Mouse (Mus musculus) G1E (cell line): ENCODE results near the gene Lin28b. TPM values are rescaled to one million over a fixed set of nuclear protein-coding genes. Genes with fewer than 3 reads are reported as not detected.
"Not testable (repeated sequence)": the region's sequence is repeated elsewhere in the genome, so short reads cannot be mapped to it uniquely, and the experiment has no call there.

Source experiments
- ATAC-seq: 2 replicates; pipeline ENCODE4 v1.8.0; 2016; ENCODE audit warnings: mild to moderate bottlenecking; ENCODE audit not compliant: insufficient number of reproducible peaks, poor library complexity, low FRiP score, severe bottlenecking; ENCODE audit errors: extremely low read depth
- DNase-seq: peaks from one replicate; pipeline ENCODE4 v3.0.0; 2012; ENCODE audit warnings: low spot score
- H3K27me3 ChIP-seq: 2 replicates; pipeline ENCODE4 v1.6.1; 2012; ENCODE audit warnings: mild to moderate bottlenecking, low read length, inconsistent platforms; ENCODE audit not compliant: insufficient read depth
- H3K36me3 ChIP-seq: replicated peaks from 2 replicates; pipeline ENCODE3; 2012; ENCODE audit warnings: mild to moderate bottlenecking, inconsistent platforms
- H3K4me1 ChIP-seq: 2 replicates; pipeline ENCODE4 v1.6.1; 2012; ENCODE audit warnings: low read depth, low read length, inconsistent platforms, mixed read lengths; ENCODE audit not compliant: insufficient read depth
- H3K4me3 ChIP-seq: 2 replicates; pipeline ENCODE4 v1.5.1; 2012; ENCODE audit warnings: low read depth, mild to moderate bottlenecking, inconsistent platforms, low read length, moderate library complexity, mixed read lengths
- H3K9me3 ChIP-seq: replicated peaks from 2 replicates; pipeline ENCODE4 v1.6.1; 2012; ENCODE audit warnings: inconsistent platforms
- CTCF ChIP-seq: IDR thresholded peaks from 2 replicates; pipeline ENCODE4 v1.5.1; 2012; ENCODE audit warnings: low read depth, low read length, inconsistent platforms, mixed read lengths
- GATA1 ChIP-seq: IDR thresholded peaks from 2 replicates; pipeline ENCODE4 v1.6.1; 2012; ENCODE audit warnings: borderline replicate concordance, low read length, inconsistent platforms, mixed read lengths
- GATA2 ChIP-seq: IDR thresholded peaks from 2 replicates; pipeline ENCODE4 v1.6.1; 2012; ENCODE audit warnings: low read depth, low read length, inconsistent platforms, borderline replicate concordance
- POLR2AphosphoS5 ChIP-seq: IDR thresholded peaks from 2 replicates; pipeline ENCODE4 v1.6.1; 2012; ENCODE audit warnings: low read depth, low read length, inconsistent platforms; ENCODE audit not compliant: insufficient replicate concordance
- TAL1 ChIP-seq: conservative IDR thresholded peaks from 2 replicates; pipeline ENCODE4 v1.6.1; 2012; ENCODE audit warnings: low read depth, low read length, inconsistent platforms, mixed read lengths
- polyA plus RNA-seq: library from polyadenylated mRNA; stranded (reverse); fragments of >175 nt; gene quantifications from 2 replicates; pipeline ENCODE4 v1.2.3, GENCODE M21; 2012
- total RNA-seq, 2 experiments: library from RNA; stranded (forward) in 1 of 2; stranded (reverse) in 1 of 2; fragments of 200-1000 nt in 1 of 2; fragments of >200 nt in 1 of 2; fragmentation: Nextera tagmentation in 1 of 2; gene quantifications; 2 replicates each; pipeline ENCODE4 v1.2.3; 2014 to 2017

The Lin28b gene
- total and polyA plus RNA-seq, 3 experiments, result 1.8 to 18.1 (median 18.1) TPM

DNA sequence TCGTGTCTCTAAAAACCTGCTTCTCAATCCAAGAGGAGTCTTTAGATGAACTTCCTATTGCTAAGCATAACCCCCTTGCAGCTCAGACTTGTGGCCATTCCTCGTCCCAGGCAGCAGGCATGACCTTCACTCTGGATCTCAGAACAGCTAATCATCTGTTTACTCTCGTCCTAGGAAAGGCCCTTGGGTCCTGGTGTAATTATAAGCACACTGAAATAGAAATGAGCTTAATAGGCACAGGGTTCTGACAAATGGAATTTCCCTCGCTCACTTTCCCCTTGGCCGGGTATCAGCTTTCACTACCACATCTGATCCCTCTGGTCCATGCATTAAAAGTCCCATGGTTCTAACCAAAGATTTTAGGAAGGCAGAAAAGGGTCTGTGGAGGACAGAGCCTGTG lies 122.8 kb downstream of the Lin28b start:
- H3K27me3 ChIP-seq, result peaks cover 11% of the 10 kb centered on the region
- H3K4me1 ChIP-seq, result no peaks in the 10 kb centered on the region
- H3K9me3 ChIP-seq, result no peaks in the 10 kb centered on the region
- H3K4me3 ChIP-seq, result no peak overlapping the region
- DNase-seq (no peak), ATAC-seq (no peak)
- no peaks in the 10 kb centered on the region for H3K36me3 ChIP-seq
- TF ChIP-seq CTCF (no peak), GATA1 (no peak), TAL1 (no peak), POLR2AphosphoS5 (no peak), GATA2 (no peak)

- Histone ChIP-seq H3K4me1 (no peaks in the 10 kb centered on the region), H3K36me3 (no peaks in the 10 kb centered on the region), H3K4me3 (no peak overlapping the region), H3K27me3 (peaks cover 6% of the 10 kb centered on the region), H3K9me3 (no peaks in the 10 kb centered on the region)
- no peak for DNase-seq
- TF ChIP-seq CTCF (no peak), TAL1 (no peak), GATA1 (no peak), GATA2 (no peak), POLR2AphosphoS5 (no peak)
- ATAC-seq, result no peak
These were observed 130.1 kb downstream of the Lin28b start for GRCm38 (mm10) chr10:45356091-45356490.

DNA sequence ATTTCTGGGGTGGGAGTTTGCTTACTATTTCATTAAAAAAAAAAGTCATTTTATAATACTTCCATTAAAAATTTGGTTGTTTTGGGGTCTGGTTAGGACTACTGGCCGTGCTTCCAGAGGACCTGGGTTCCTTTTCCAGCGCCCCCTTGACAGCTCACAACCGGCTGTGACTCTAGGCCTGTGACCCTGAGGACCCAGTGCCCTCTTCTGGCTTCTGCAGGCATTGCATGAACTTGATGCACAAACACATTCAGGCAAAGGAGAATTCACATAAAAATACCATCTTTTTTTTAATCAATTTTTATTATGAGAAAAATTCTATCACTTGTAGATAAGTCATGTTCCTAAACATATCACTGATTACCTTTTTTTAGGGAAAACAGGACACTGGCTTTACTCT lies 138.1 kb downstream of the Lin28b start:
- H3K27me3 ChIP-seq, H3K4me1 ChIP-seq, H3K36me3 ChIP-seq, ATAC-seq, DNase-seq, H3K9me3 ChIP-seq, H3K4me3 ChIP-seq: not testable (repeated sequence)

DNA sequence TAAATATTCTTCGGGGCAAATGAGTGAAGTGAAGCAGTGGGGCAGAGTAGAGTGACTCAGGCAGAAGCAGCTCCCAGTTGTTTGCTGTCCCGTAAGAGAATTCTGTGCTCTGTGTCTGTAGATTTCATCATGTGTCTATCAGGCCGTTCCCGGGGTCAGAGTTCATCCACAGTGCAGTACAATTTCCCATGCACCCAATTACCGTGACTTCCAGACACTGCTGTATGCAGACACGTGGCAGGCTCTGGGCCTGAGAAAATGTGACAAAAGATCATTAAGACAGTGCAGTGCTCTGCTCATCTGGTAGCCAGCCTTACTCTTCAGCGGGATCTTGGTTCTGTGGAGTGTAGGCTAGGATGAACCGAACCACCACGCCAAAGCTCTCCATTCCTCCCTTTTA lies 141.0 kb downstream of the Lin28b start:
- Histone ChIP-seq H3K36me3 (no peaks in the 10 kb centered on the region), H3K27me3 (no peaks in the 10 kb centered on the region), H3K4me1 (no peaks in the 10 kb centered on the region), H3K4me3 (no peak overlapping the region), H3K9me3 (no peaks in the 10 kb centered on the region)
- DNase-seq, result no peak
- no peak for ATAC-seq
- TF ChIP-seq POLR2AphosphoS5 (no peak), GATA2 (no peak), CTCF (no peak), TAL1 (no peak), GATA1 (no peak)

DNA sequence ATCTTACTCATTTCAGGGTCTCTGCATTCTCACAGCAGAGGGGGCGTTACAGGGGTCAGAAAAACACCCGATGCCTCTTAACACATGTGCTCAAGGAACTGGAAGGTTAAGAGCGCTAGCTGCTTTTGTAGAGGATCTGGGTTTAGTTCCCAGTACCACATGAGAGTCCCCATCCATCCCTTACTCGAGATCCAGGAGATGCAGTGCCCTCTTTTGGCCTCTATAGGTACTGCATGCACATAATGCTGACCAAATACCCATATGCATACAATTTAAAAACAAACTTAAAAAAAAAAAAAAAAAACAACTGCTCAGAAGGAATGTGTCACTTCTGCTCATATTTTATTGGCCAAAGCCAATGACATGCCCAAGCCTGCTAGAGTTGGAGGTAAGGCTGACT lies 141.8 kb downstream of the Lin28b start:
- H3K36me3 ChIP-seq, result no peaks in the 10 kb centered on the region
- no peaks in the 10 kb centered on the region for H3K4me1 ChIP-seq
- no peak for ATAC-seq

DNA sequence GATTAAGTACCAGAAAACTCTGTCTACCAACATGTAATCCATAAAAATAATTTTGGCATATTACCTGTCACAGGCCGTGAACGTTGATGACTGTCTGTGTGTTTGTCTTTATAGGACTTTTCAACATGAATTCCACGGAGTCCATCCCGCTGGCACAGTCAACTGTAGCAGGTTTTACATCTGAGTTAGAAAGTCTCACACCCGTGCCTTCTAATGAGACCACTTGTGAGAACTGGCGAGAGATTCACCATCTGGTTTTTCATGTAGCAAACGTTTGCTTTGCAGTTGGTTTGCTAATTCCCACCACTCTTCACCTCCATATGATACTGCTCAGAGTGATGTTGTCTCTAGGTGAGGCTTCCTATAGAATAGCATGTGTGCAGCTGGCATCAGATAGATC lies 147.1 kb downstream of the Lin28b start:
- peaks cover 3% of the 10 kb centered on the region for H3K9me3 ChIP-seq
- H3K4me3 ChIP-seq, result no peak overlapping the region
- H3K36me3 ChIP-seq, result no peaks in the 10 kb centered on the region
- no peaks in the 10 kb centered on the region for H3K4me1 ChIP-seq
- TF ChIP-seq CTCF (no peak), GATA2 (no peak), GATA1 (no peak), POLR2AphosphoS5 (no peak), TAL1 (no peak)
- H3K27me3 ChIP-seq, result no peaks in the 10 kb centered on the region
- no peak for ATAC-seq
- DNase-seq, result no peak

More for the DNA sequence above, 141.8 kb downstream of the Lin28b start:
- no peak overlapping the region for H3K4me3 ChIP-seq
- H3K27me3 ChIP-seq, result no peaks in the 10 kb centered on the region
- no peak for DNase-seq
- no peaks in the 10 kb centered on the region for H3K9me3 ChIP-seq
- TF ChIP-seq POLR2AphosphoS5 (no peak), GATA2 (no peak), TAL1 (no peak), GATA1 (no peak), CTCF (no peak)
